11 mouse cellular contexts compared by ENCODE assay signal in the genomic region with DNA sequence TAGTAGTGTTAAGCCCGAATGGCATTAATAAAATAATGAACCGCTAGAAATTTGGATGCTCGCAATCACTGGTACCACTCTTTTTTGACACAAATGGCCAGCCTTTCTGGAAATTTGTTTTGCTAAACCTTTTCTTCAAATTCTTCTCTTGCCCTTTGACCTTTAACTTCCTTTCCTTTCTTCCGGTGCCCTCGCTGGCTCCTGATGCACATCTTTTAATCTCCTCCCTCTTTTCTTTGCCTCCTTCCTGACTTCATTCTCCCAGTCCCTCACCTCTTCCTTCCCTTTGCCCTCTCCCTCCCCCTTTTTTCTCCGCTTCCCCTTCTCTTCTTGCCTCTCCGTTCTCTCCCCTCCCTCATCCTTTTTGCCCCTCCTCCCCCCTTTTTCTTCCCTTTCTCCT.
DNase-seq lines count a peak whose midpoint lies in the region; ATAC-seq and TF ChIP-seq lines count a peak whose summit lies in the region.
"Had no signal": no experiment of that assay in that cellular context is flagged by ENCODE, and none has a peak within 500 bp of the region (broad histone marks: within the 10 kb centered on the region; RNA-seq: fewer than 3 reads in every experiment).

No protein-coding gene starts in this region.

- H3K27me3 ChIP-seq in kidney, embryonic 15.5 days = peaks cover 3% of the 10 kb centered on the region
- H3K27me3 ChIP-seq in embryonic facial prominence, embryonic 12.5 days = no peaks in the 10 kb centered on the region
- no peaks in the 10 kb centered on the region for H3K27me3 ChIP-seq in hindbrain, embryonic 13.5 days
- H3K27me3 ChIP-seq in midbrain, postnatal 0 days (ENCODE audit: insufficient read depth, low read length) = no peaks in the 10 kb centered on the region

- H3K4me1 ChIP-seq in kidney, embryonic 15.5 days = peaks cover 30% of the 10 kb centered on the region
- peaks cover 44% of the 10 kb centered on the region for H3K4me1 ChIP-seq in embryonic facial prominence, embryonic 12.5 days
- H3K4me1 ChIP-seq in hindbrain, embryonic 13.5 days (replicated peaks) = peaks cover 34% of the 10 kb centered on the region
- no peaks in the 10 kb centered on the region for H3K4me1 ChIP-seq in midbrain, postnatal 0 days (ENCODE audit: insufficient read depth, low read length)

- ATAC-seq in kidney, embryonic 15.5 days (replicated peaks; ENCODE audit: low FRiP score) = no peak
- ATAC-seq in embryonic facial prominence, embryonic 12.5 days (ENCODE audit: insufficient number of reproducible peaks, insufficient read depth, low FRiP score, low TSS enrichment) = no peak
- no peak for ATAC-seq in hindbrain, embryonic 13.5 days (ENCODE audit: low FRiP score)
- ATAC-seq in midbrain, postnatal 0 days (ENCODE audit: low FRiP score) = no peak
- ATAC-seq in erythroid progenitor cell, adult 5-6 weeks (replicated peaks; ENCODE audit: low FRiP score, poor library complexity, severe bottlenecking) = no peak

- H3K9me3 ChIP-seq in kidney, embryonic 15.5 days (replicated peaks) = no peaks in the 10 kb centered on the region
- H3K9me3 ChIP-seq in embryonic facial prominence, embryonic 12.5 days = no peaks in the 10 kb centered on the region
- no peaks in the 10 kb centered on the region for H3K9me3 ChIP-seq in hindbrain, embryonic 13.5 days
- no peaks in the 10 kb centered on the region for H3K9me3 ChIP-seq in midbrain, postnatal 0 days (ENCODE audit: low read length)

- H3K27ac ChIP-seq in kidney, embryonic 15.5 days = no peak overlapping the region
- H3K27ac ChIP-seq in embryonic facial prominence, embryonic 12.5 days = 0 out of 2 replicates have a peak overlapping the region, but pooled peaks have one; percentile 72
- peak overlapping the region; percentile 49; the same call in 1 of the 2 replicates for H3K27ac ChIP-seq in hindbrain, embryonic 13.5 days
- no peak overlapping the region for H3K27ac ChIP-seq in midbrain, postnatal 0 days (ENCODE audit: low read depth, low read length)

- peak overlapping the region; percentile 60 for H3K4me2 ChIP-seq in kidney, embryonic 15.5 days
- H3K4me2 ChIP-seq in embryonic facial prominence, embryonic 12.5 days (replicated peaks) = peak overlapping the region; percentile 47
- peak overlapping the region; percentile 56 for H3K4me2 ChIP-seq in hindbrain, embryonic 13.5 days
- H3K4me2 ChIP-seq in midbrain, postnatal 0 days (ENCODE audit: low read depth, low read length, poor library complexity, severe bottlenecking) = peak overlapping the region; percentile 55

- DNase-seq in kidney, postnatal 4 days = no peak
- DNase-seq in midbrain, postnatal 0 days (ENCODE audit: low spot score) = no peak
- no peak for DNase-seq in T-cell, adult 2 months (ENCODE audit: low spot score)
- no peak for DNase-seq in adrenal gland, adult 2 months
- DNase-seq: kidney, adult 2 months; lung, adult 18-20 months; thymus, postnatal 14 days had no signal

- TF ChIP-seq CTCF in midbrain, postnatal 0 days (IDR thresholded peaks at IDR 0.05) = no peak

- 25% methylated on average over 7 of the region's 7 CpGs for WGBS in kidney, embryonic 15.5 days
- WGBS in embryonic facial prominence, embryonic 12.5 days = 14% methylated on average over 7 of the region's 7 CpGs
- 16% methylated on average over 7 of the region's 7 CpGs for WGBS in hindbrain, embryonic 13.5 days
- 20% methylated on average over 7 of the region's 7 CpGs for WGBS in midbrain, postnatal 0 days

- no peak overlapping the region for H3K4me3 ChIP-seq in kidney, embryonic 15.5 days (replicated peaks)
- H3K4me3 ChIP-seq in embryonic facial prominence, embryonic 12.5 days = no peak overlapping the region
- peak overlapping the region; percentile 15 for H3K4me3 ChIP-seq in hindbrain, embryonic 13.5 days
- H3K4me3 ChIP-seq in midbrain, postnatal 0 days (ENCODE audit: low read depth, low read length) = no peak overlapping the region

- no peak overlapping the region for H3K9ac ChIP-seq in kidney, embryonic 15.5 days
- peak overlapping the region; percentile 30; the same call in 1 of the 2 replicates for H3K9ac ChIP-seq in embryonic facial prominence, embryonic 12.5 days
- 0 out of 2 replicates have a peak overlapping the region, but pooled peaks have one; percentile 49 for H3K9ac ChIP-seq in hindbrain, embryonic 13.5 days
- peak overlapping the region; percentile 44; the same call in 1 of the 2 replicates for H3K9ac ChIP-seq in midbrain, postnatal 0 days (replicated peaks; ENCODE audit: low read length, poor library complexity, severe bottlenecking)

- no peaks in the 10 kb centered on the region for H3K36me3 ChIP-seq in kidney, embryonic 15.5 days
- H3K36me3 ChIP-seq in embryonic facial prominence, embryonic 12.5 days = no peaks in the 10 kb centered on the region
- no peaks in the 10 kb centered on the region for H3K36me3 ChIP-seq in hindbrain, embryonic 13.5 days
- H3K36me3 ChIP-seq in midbrain, postnatal 0 days (ENCODE audit: insufficient read depth, low read length) = no peaks in the 10 kb centered on the region

Comparison
In these comparisons a context has a peak if more than half of its experiments do, and no peak if none do; other contexts are left out.
1. H3K27ac ChIP-seq: peak in embryonic facial prominence, embryonic 12.5 days (single experiment) and hindbrain, embryonic 13.5 days (single experiment); none in kidney, embryonic 15.5 days (single experiment) and midbrain, postnatal 0 days (single experiment).
2. Peak in every context shown above with its lines, with median percentiles within 50 percentile points of each other: H3K4me2 ChIP-seq.